Mouse (Mus musculus) heart, adult 18-20 months (tissue): ENCODE data around the gene Pnrc2. TPM values are rescaled to one million over a fixed set of nuclear protein-coding genes. Genes with fewer than 3 reads are reported as not detected.

ENCODE experiments used
- DNase-seq, 2 experiments: peaks; one replicate each; pipeline ENCODE4 v3.0.0; 2021 to 2022; ENCODE audit warnings: mixed read lengths in 1 of 2
- long read RNA-seq, 2 experiments: library from polyadenylated mRNA; stranded (forward); transcript quantifications; one replicate each; pipeline ENCODE4 v2.0.0; 2021
- total RNA-seq, 2 experiments: library from RNA; stranded (reverse); gene quantifications; 2 replicates each; pipeline ENCODE4 v1.2.3; 2021

The Pnrc2 gene
- 10 to 100 TPM; 62.7 to 68.0 TPM for total RNA-seq
- long read RNA-seq, experiment 1, transcript Pnrc2-201 (3 exons, 1,919 nt): major isoform, 46 of 50 reads
- long read RNA-seq, experiment 1, partial matches to known transcripts: 0 of 50 reads
- long read RNA-seq, experiment 1, other reads (novel, unspliced or antisense): 1 of 50 reads
- long read RNA-seq, experiment 2, transcript Pnrc2-201 (3 exons, 1,919 nt): major isoform, 20 of 27 reads
- long read RNA-seq, experiment 2, partial matches to known transcripts: 0 of 27 reads
- long read RNA-seq, experiment 2, other reads (novel, unspliced or antisense): 6 of 27 reads

DNA sequence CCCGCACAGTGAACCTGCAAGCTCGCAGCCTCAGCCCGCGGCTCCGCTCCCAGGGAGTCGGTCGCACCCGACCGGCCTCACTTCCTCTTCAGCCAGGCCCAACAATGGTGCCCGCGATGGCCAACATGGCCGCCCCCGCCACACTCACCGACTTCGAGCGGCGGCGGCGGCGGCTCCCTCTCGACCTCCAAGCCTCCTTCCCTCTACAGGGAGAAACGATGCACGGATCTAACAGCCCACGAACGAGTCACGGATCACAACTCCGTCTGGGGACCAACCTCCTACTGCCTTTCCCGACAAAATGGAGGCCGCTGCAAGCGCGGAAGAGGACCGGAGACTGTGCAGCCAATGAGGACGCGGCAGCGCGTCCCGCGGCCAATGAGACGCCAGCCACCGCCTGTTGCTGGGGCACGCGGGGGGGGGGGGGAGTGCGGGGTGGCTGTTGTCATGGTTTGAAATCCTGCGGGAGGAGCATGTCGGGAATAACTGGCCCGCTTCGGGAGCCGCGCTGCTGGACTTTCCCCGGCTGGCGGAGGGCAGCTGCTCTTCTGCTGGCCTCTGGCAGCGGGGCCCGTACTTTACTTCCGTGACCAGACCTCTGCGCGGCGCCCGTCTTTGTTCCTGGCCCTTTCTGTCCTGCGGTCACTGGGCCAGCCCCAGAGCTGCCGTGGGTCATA, at the start of gene Pnrc2:
Gene Pnrc2, minus strand, starts transcription at position 325 of the 677 bp plus-strand sequence.
- DNase-seq: peak; percentile 94 to 95

GRCm38 (mm10) chr4:135922190-135922589, 48.5 kb upstream of the Pnrc2 start:
- no peak for DNase-seq

- DNase-seq: peak; percentile 63 to 67
Measured at GRCm38 (mm10) chr4:135921257-135922120, 47.8 kb upstream of the Pnrc2 start.

DNA sequence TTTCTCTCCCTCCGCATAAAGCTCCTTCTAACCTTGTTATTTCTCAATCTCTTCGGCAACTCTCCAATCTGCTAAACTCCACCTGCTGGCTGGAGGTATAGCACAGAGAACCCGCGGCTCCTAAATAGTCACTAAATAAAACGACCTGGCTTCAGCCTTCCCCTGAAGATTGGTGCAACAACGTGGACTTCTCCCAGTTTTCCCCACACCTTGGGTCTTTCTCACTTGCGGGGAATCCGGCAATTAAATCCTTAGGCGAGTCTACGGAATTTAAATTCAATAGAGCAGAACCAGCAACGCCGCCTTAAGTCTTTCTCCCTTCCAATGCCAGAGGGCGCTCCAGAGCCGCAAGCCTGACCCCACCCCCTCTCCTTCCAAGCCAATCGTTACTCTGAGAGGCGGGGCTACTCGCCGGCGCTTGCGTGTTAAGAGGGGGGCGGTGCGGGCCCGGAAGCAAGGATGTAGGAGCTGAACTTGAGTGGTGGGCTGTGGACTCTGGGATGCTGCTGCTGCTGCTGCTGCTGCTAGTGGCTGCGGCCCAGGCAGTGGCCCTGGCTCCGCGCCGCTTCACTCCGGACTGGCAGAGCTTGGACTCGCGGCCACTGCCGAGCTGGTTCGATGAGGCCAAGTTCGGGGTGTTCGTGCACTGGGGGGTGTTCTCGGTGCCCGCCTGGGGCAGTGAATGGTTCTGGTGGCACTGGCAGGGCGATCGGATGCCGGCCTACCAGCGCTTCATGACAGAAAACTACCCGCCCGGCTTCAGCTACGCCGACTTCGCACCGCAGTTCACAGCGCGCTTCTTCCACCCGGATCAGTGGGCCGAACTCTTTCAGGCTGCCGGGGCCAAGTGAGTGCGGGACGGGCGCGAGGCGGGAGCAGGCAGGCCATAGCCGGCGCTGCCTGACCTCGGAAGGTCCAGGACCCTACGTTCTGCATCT, 46.9 kb upstream of the Pnrc2 start, which contains the start of gene Fuca1:
Gene Fuca1, plus strand, starts transcription at position 432 of the 938 bp plus-strand sequence.
- peak; percentile 96 to 98 for DNase-seq

- DNase-seq: no peak
Measured at GRCm38 (mm10) chr4:135919280-135919639, 45.6 kb upstream of the Pnrc2 start.

- DNase-seq: peak; percentile 33 to 56
Measured at GRCm38 (mm10) chr4:135918635-135919279, 45.1 kb upstream of the Pnrc2 start.

- no peak for DNase-seq
Measured at GRCm38 (mm10) chr4:135913433-135913832, 39.8 kb upstream of the Pnrc2 start.

GRCm38 (mm10) chr4:135912835-135913234, 39.2 kb upstream of the Pnrc2 start:
- DNase-seq: no peak

- no peak for DNase-seq
Measured at GRCm38 (mm10) chr4:135912164-135912563, 38.5 kb upstream of the Pnrc2 start.

- no peak for DNase-seq
Measured at GRCm38 (mm10) chr4:135911531-135911930, 37.9 kb upstream of the Pnrc2 start.

DNA sequence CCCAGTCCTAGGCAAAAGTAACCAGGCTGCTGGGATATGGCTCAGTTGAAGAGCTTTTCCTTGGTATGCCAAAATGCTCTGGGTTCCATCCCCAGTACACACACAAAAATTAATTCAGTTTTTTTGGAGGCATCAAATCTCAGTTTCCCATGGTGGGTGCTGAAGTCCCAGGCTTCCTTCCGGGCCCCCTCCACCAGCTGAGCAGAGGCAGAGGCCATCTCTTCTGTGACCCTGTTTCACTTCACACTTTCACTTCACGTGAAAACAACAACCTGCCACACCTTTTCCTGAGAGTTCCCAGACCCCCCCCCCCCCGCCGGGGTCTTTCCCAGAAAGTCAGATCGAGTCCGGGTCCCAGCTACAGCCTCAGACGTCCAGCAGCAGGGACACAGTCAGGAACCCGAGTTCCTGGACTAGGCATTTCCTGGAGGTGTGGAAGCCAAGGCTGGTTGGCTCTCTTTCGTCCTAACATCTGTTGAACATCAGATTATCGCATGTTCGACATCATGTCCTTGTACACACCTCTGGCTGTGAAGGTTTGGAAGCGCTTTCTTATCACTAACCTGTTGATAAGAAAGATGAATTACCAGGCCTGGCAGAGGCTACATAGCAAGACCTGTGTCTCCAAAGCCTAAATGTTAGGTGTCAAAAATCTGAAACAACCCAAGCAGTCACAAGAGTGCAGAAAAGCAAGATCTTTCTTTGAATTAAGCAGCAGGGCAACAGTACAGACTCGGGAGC, 35.8 kb upstream of the Pnrc2 start:
- no peak for DNase-seq

GRCm38 (mm10) chr4:135906633-135907032, 33.0 kb upstream of the Pnrc2 start:
- no peak for DNase-seq

GRCm38 (mm10) chr4:135904810-135905209, 31.2 kb upstream of the Pnrc2 start:
- DNase-seq: no peak

DNA sequence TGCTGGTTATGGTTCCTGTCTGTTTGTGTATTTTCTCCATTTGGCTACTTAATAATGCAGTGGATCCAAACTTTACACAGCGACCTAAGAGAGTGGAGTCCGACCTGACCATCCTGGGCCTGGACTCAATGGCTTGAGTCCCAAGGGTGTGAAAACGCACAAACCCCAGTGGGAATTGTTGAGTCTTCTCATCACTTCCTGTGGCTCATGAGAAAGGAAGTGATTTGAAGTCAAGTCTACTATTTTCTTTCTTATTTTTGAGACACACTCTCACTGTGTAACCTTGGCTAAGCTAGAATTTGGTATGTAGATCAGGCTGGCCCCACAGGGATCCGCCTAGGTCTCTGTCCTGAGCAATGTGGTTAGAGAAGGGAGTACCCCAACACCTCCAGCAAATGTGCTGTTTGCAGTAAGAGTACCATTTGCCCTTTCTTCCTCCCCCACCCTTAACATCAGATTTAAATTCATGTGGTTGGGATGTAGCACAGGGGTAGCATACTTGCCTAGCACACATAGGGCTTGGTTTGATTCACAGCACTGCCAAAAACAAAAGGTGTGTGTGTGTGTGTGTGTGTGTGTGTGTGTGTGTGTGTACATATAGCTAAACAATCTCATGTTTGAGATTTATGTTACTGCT, 29.1 kb upstream of the Pnrc2 start:
- DNase-seq: no peak

DNA sequence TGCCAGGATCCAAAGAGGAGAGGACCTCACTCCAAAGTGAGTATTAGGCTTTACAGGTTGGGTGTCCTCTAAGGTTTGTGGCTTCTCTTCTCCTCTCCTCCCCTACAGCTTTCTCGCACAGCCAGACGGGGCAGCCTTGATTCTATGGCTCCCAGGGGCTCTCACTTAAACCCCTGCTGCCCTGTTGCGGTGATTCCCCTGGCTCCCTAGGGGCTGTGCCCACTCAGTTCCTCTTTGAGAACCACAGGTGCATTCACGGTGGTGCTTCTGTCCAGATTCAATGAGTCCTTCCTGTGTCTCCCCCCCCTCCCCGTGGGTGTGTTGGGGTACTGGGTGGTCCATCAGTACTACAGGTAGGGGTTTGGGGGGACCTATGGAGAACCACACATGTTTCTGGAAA, 26.4 kb upstream of the Pnrc2 start:
- DNase-seq: no peak

GRCm38 (mm10) chr4:135899050-135899448, 25.4 kb upstream of the Pnrc2 start:
- no peak for DNase-seq

GRCm38 (mm10) chr4:135898380-135899049, 24.9 kb upstream of the Pnrc2 start:
- peak in 1 of 2 experiments; percentile 69 for DNase-seq

GRCm38 (mm10) chr4:135896157-135896556, 22.5 kb upstream of the Pnrc2 start:
- DNase-seq: no peak

DNA sequence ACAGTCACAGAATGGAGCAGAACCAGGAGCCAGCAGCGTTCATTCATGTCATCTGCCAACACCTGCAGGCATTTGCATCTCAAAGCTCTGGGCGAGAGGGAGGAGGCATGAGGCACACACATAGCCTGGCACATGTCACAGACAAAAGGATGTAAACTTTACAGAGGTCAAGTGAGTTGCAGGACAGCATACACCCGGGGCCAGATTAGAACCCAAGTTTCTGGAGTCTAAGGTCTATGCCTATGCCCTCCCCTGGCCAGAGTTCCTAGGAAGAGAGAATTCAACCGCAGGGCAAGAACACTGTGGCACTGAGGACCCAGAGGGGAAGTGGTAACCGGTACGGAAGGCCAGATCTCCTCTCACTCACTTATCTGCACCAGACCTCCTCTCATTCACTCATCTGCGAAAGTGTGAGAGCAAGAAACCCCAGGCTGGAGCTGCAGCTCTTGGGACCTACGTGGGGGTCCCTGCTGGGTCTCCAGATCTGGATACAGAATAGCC, 21.5 kb upstream of the Pnrc2 start, which contains the start of gene Cnr2:
Gene Cnr2, plus strand, starts transcription at position 324 of the 501 bp plus-strand sequence.
- DNase-seq: no peak
